Mouse (Mus musculus): ENCODE results near the gene Zfp27.
A peak's percentile ranks its signal among the peaks of the same experiment; 100 is the strongest.

The Zfp27 gene

GRCm38 (mm10) chr7:29905966-29906681 is at the start of gene Zfp27:
Zfp27 (minus strand) TSS chr7:29906572.
- DNase-seq (ENCODE audit: low spot score), result peak; percentile 70

- no peak for DNase-seq (ENCODE audit: low spot score)
These were observed 48.4 kb upstream of the Zfp27 start for GRCm38 (mm10) chr7:29954731-29955130.

- DNase-seq (ENCODE audit: low spot score), result peak; percentile 78
These were observed 47.4 kb upstream of the Zfp27 start, which contains the start of gene Zfp74 for GRCm38 (mm10) chr7:29953513-29954401. Zfp74 (minus strand) TSS chr7:29954089.

- DNase-seq (ENCODE audit: low spot score), result no peak
These were observed 46.7 kb upstream of the Zfp27 start for GRCm38 (mm10) chr7:29953086-29953485.

- no peak for DNase-seq (ENCODE audit: low spot score)
These were observed 37.8 kb upstream of the Zfp27 start for GRCm38 (mm10) chr7:29944201-29944600.

GRCm38 (mm10) chr7:29943720-29944119 is 37.3 kb upstream of the Zfp27 start:
- DNase-seq (ENCODE audit: low spot score), result no peak

- DNase-seq (ENCODE audit: low spot score), result no peak
These were observed 36.4 kb upstream of the Zfp27 start for GRCm38 (mm10) chr7:29942740-29943139.

GRCm38 (mm10) chr7:29941027-29941426 is 34.7 kb upstream of the Zfp27 start:
- no peak for DNase-seq (ENCODE audit: low spot score)

- no peak for DNase-seq (ENCODE audit: low spot score)
These were observed 32.5 kb upstream of the Zfp27 start for GRCm38 (mm10) chr7:29938856-29939255.

GRCm38 (mm10) chr7:29922780-29923179 is 16.4 kb upstream of the Zfp27 start:
- DNase-seq (ENCODE audit: low spot score), result no peak

GRCm38 (mm10) chr7:29921439-29922093 is 15.2 kb upstream of the Zfp27 start:
- no peak for DNase-seq (ENCODE audit: low spot score)

GRCm38 (mm10) chr7:29918062-29918453 is 11.7 kb upstream of the Zfp27 start:
- no peak for DNase-seq (ENCODE audit: low spot score)

GRCm38 (mm10) chr7:29917371-29918061 is 11.1 kb upstream of the Zfp27 start:
- no peak for DNase-seq (ENCODE audit: low spot score)

- DNase-seq (ENCODE audit: low spot score), result no peak
These were observed 5.8 kb upstream of the Zfp27 start for GRCm38 (mm10) chr7:29912172-29912571.

GRCm38 (mm10) chr7:29910252-29910651 is 3.9 kb upstream of the Zfp27 start:
- no peak for DNase-seq (ENCODE audit: low spot score)

GRCm38 (mm10) chr7:29908130-29908950 is 2.0 kb upstream of the Zfp27 start, which contains the start of gene Zfp383:
Zfp383 (plus strand) TSS chr7:29908223.
- DNase-seq (ENCODE audit: low spot score), result peak; percentile 87

GRCm38 (mm10) chr7:29907206-29907605 is 834 bp upstream of the Zfp27 start:
- DNase-seq (ENCODE audit: low spot score), result no peak

- no peak for DNase-seq (ENCODE audit: low spot score)
These were observed 298 bp upstream of the Zfp27 start for GRCm38 (mm10) chr7:29906682-29907058.

GRCm38 (mm10) chr7:29904101-29904500 is 2.3 kb downstream of the Zfp27 start:
- DNase-seq (ENCODE audit: low spot score), result no peak

GRCm38 (mm10) chr7:29898351-29898750 is 8.0 kb downstream of the Zfp27 start:
- no peak for DNase-seq (ENCODE audit: low spot score)

GRCm38 (mm10) chr7:29892756-29893155 is 13.6 kb downstream of the Zfp27 start:
- DNase-seq (ENCODE audit: low spot score), result no peak

All from testis, postnatal 14 days (tissue).